Mouse (Mus musculus): ENCODE results near the gene Slc44a5.

- TF ChIP-seq CTCF (IDR thresholded peaks at IDR 0.05; ENCODE audit: insufficient read depth, low read length) (peak; percentile 59), POLR2A (IDR thresholded peaks at IDR 0.05; ENCODE audit: borderline replicate concordance, extremely low read depth, low read depth, low read length) (no peak)
These were observed 344.5 kb downstream of the Slc44a5 start for GRCm38 (mm10) chr3:154317651-154318248.
